Mouse (Mus musculus) CD4-positive, CD25-positive, alpha-beta regulatory T cell, adult 2 months (primary cell): ENCODE measurements around the gene Tmem43.

Source experiments
- DNase-seq: peaks from one replicate; pipeline ENCODE4 v3.0.0-alpha.2; 2012; ENCODE audit warnings: low read depth, low spot score

Gene Tmem43

GRCm38 (mm10) chr6:91488496-91489212, 15.2 kb downstream of the Tmem43 start:
- peak; percentile 12 for DNase-seq

- no peak for DNase-seq
These were observed 16.4 kb downstream of the Tmem43 start for GRCm38 (mm10) chr6:91489872-91490271.

GRCm38 (mm10) chr6:91491004-91491403, 17.5 kb downstream of the Tmem43 start:
- DNase-seq = no peak

- no peak for DNase-seq
These were observed 19.6 kb downstream of the Tmem43 start for GRCm38 (mm10) chr6:91493053-91493452.

- no peak for DNase-seq
These were observed 21.0 kb downstream of the Tmem43 start for GRCm38 (mm10) chr6:91494526-91494925.

- no peak for DNase-seq
These were observed 29.8 kb downstream of the Tmem43 start for GRCm38 (mm10) chr6:91503302-91503701.

- peak; percentile 58 for DNase-seq
These were observed 32.5 kb downstream of the Tmem43 start for GRCm38 (mm10) chr6:91506036-91506435.

- DNase-seq = no peak
These were observed 34.5 kb downstream of the Tmem43 start for GRCm38 (mm10) chr6:91508041-91508440.

GRCm38 (mm10) chr6:91509326-91509725, 35.8 kb downstream of the Tmem43 start:
- peak; percentile 85 for DNase-seq

GRCm38 (mm10) chr6:91510211-91510610, 36.7 kb downstream of the Tmem43 start:
- peak; percentile 40 for DNase-seq

GRCm38 (mm10) chr6:91514135-91514534, 40.6 kb downstream of the Tmem43 start:
- DNase-seq = no peak

- DNase-seq = peak; percentile 37
These were observed 41.3 kb downstream of the Tmem43 start for GRCm38 (mm10) chr6:91514737-91515362.

GRCm38 (mm10) chr6:91515545-91516449, 42.3 kb downstream of the Tmem43 start, which contains the start of the genes Xpc and Lsm3:
TSS of gene Xpc (minus strand) at chr6:91515888.
TSS of gene Lsm3 (plus strand) at chr6:91515928.
- DNase-seq = peak; percentile 98

- no peak for DNase-seq
These were observed 45.0 kb downstream of the Tmem43 start for GRCm38 (mm10) chr6:91518454-91519020.

- no peak for DNase-seq
These were observed 49.3 kb downstream of the Tmem43 start for GRCm38 (mm10) chr6:91522816-91523215.

GRCm38 (mm10) chr6:91525544-91525943, 52.0 kb downstream of the Tmem43 start:
- no peak for DNase-seq

GRCm38 (mm10) chr6:91527227-91527860, 53.8 kb downstream of the Tmem43 start:
- DNase-seq = peak; percentile 55

GRCm38 (mm10) chr6:91528265-91528664, 54.8 kb downstream of the Tmem43 start:
- DNase-seq = no peak

GRCm38 (mm10) chr6:91530673-91531072, 57.2 kb downstream of the Tmem43 start:
- no peak for DNase-seq

GRCm38 (mm10) chr6:91531276-91531675, 57.8 kb downstream of the Tmem43 start:
- DNase-seq = no peak

GRCm38 (mm10) chr6:91532661-91533060, 59.2 kb downstream of the Tmem43 start:
- no peak for DNase-seq
